Mouse (Mus musculus) MN1 (cell line): ENCODE results near the gene Dgcr2.
A peak's percentile ranks its signal among the peaks of the same experiment; 100 is the strongest.

Source experiments
- DNase-seq: peaks from one replicate; pipeline ENCODE4 v3.0.0-alpha.2; 2016; ENCODE audit warnings: low spot score

Gene Dgcr2

DNA sequence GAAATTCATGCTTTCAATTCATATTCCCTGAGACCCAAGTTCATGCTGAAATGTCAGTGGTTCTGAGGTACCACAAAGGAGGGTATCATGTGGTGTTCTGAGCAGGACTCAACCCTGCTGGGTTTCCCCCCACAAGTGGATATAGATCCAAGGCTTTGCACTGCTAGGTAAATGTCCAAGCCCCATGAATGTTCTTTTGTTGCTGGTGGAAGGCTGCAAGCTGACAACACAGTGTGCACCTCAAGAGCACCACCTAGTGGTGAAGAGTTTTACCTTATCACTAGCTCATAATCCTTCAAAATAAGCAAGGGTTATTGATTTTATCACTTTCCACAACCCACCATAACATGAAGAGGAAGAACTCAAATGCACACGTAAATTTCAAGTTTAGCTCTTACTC is 49.4 kb downstream of the Dgcr2 start:
- DNase-seq, result peak; percentile 80

DNA sequence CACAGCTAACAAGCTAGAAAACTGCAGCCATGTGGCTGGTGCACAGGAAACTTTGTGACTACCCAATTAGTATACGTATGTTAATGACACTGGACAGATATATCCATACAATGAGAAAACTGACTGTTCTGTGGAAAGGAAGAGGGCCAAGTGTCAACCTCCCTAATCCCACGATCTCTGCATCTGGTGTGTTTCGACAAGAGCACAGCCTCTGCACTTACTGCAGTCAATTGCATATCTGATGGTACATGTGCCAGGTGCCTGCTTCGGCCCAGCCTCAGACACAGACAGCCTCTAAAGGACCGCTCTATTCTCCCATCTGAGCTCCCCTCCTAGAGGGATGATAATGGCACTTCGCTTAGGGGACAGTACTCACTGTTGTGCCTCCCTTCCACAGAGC is 49.9 kb downstream of the Dgcr2 start:
- DNase-seq, result peak; percentile 83

DNA sequence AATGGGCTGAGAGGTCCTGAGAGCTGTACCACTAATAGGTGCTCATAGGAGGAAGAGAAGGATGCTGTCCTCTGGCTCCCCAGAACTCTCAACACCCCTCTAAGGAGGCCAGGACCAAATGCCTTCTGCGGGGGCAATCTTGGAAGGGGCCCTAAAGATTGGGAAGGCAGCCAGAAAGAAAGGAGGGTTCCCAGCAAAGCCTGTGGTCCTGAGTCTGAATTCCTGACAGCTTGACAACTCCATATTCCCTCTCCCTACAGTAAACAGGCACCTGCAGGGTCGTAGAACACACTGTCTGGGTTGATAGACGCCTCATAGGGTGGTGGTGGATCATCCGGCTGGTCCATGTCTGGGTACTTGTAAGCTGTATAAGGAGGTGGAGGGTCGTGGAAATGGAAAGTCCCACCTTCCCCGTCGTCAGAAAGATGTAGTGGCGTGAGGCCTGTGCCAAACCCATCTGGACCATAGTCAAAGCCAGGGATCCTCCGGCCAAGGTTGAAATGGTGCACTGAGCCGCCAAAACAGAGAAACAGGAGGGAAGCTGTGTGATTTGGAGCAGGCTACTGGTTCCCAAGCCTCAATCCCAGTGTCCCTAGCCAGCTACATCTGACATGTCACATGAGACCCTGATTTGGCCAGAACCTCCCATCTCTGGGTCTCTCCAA is 54.5 kb downstream of the Dgcr2 start:
- no peak for DNase-seq

DNA sequence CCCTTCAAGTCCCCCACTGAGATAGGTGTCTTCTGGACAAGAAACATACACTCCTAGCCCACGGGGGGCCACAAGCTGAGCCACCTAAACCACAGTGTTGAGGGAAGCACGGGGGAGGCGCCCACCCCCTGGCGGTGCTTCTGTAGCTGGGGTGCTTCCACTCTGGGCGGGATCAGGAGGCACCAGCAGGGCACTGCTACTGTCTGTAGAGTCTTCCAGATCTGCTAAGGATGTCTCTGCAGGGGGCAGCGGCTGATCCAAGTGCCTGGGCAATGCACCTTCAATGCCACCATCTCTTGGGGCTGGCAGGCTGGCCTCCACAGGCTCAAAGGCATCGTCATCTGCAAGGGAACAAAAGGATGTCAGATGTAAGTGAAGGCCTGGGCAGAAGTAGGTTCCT is 55.9 kb downstream of the Dgcr2 start:
- DNase-seq, result no peak

DNA sequence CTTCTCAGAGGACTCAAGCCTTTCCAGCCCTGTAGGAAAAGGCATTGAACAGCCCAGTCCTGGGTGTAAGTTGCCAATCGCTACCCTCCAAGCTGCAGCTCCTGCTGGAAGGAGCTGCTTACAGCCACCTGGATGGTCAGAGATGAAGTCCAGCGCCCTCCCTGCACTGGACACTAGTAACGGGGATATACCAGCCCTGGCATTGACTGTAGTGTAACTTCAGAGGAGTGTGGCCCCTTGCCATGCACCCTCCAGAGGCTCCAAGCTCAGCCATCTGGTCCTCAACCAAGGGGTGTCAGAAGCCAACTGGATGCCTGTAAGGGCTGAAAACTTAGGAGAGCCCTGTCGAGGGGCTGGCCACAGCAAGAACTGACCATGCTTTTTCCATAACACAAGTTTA is 58.4 kb downstream of the Dgcr2 start:
- no peak for DNase-seq

DNA sequence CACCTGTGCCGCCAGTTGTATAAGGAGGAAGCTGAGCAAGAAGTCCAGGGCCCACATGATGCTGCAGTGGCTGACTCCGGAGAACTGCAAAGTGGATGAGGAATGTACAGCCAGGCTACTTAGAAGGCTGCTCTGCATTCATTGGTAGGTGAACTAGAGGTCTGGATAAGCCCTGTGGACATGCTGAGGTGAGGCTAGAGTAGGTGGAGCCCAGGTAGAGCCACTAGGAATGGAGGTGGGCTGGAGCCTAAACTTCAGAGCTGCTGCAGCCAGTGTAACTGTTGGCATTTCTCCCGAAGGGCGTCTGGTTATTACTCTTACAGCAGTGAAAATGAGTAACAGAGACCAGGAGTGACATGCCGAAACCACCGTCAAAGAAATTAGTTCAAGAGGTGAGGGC is 60.3 kb downstream of the Dgcr2 start, which contains the start of gene Car15:
Car15 (minus strand) TSS at position 314 of the 400 bp plus-strand sequence.
- no peak for DNase-seq

DNA sequence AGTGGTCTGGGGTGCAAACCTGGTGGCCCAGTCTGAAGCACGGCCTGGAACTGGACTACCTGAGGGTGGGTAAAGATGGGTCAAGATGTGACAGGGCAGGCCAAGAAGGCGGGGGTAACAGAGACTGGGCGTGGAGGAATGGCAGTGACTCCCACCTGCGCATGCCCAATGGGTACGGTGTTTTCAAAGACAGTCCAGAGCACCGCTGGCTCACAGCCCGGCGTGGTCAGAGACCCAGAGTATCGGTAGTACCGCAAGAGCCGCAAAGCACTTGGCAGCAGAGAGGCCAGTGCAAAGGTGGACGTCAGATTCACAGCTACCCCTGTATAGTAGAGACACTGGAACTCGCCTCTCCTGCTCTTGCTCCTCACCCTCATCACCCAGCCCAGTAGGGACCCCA is 62.9 kb downstream of the Dgcr2 start:
- DNase-seq, result no peak

DNA sequence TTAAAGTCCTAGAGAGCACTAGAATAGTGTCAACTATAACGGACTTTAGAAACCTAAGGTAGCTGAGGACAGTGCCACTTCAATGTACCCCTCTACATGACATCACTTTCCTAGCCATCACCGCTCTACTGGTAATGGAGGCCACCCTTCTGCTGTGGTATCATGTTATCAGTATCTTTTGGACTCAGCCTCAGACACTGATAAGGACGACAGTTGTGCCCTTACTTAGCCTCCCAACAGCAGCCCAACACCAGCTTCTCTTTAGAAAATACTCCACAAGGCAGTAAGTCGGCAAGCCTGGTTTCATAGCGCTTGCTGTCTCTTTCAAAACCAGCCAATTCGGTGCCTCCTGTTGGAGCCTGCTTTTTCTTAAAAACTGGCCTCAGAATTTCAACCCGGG is 63.8 kb downstream of the Dgcr2 start:
- no peak for DNase-seq

DNA sequence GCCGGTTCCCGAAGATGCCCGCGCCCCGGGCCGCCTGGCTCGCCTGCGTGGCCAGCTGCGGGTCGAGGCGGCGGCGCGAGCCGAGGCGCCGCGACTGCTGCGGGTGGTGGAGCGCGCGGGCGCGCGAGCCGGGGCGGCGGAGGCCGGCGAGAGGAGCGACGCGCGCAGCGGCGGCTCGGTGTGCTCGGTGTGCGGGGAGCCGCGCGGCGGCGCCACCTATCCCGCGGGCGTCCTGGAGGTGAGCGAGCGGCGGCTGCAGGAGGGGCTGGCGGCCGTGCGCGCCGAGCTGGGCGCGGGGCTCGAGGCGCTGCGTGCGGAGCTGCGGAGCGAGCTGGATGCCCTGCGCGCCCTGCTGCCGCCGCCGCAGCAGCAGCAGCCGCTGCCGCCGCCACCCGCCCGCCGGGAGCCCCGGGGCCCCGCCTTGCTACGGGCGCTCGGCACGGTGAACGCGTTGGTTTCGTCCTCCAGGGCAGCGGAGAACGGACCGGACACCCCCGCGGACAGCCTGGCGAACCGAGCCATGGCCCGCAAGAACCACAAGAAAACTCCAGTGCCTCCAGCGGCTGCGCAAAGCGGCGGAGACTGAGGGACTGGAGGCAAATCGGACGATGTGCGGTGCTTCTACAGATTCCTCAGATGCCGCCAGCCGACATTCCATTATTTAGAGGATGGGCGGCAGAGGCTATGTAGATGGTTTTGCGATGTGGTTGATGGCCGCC is 64.5 kb downstream of the Dgcr2 start:
- DNase-seq, result no peak

DNA sequence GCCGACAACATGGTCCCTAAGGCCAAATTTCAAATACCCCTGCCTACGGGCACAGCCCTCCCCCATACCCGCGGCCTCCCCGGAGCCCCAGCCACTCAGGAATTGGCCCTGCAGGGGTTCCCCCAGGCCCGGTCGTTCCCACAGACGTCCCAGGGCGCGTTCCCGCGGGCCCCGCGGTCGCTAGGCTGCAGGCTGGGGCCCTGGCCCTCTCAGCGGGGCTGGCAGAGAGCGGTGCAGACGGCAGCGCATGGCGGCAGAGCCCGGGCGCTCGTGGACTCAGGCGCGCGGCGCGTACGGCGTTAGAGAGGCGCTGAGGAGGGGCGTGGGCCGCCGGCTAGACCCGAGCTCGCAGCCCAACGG is 65.1 kb downstream of the Dgcr2 start:
- no peak for DNase-seq

DNA sequence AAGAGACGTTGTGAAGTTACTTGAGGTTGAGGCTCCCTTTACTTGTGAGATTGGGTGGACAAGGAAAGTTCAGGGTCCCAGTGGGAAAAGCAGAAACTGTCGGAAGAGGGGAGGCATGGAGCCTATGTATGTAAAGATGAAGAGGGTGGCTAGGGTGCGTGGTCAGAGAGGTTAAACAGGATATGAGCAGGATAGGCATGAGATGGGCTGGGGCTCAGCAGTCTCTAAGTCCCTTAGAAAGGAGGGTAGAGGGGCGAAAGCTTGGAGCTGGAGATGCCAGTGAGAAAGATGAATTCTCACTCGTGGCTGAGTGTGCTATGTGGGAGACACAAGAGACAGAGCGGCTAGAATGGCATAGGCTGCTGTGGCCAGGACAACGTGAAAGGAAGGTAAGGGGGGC is 65.5 kb downstream of the Dgcr2 start, which contains the start of gene B830017H08Rik:
B830017H08Rik (plus strand) TSS at position 301 of the 400 bp plus-strand sequence.
- DNase-seq, result no peak

DNA sequence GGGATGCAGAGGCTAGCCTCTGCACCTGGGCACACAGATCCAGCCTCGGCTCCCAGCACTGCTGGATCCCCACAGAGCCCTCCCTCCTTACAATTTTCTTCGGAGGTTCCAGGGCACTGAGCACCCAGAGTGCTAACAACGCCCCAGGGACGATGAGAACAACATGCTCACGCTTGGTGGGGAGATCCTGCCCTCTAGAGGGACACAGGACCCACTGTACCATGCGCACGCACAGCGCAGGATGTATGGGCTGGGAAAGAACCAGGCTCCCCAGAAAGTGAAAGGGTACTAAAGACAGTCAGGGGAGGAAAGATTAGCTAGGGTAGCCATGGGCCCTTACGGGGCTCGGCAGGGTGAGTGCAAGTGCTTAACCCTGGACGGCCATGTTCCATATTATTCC is 66.6 kb downstream of the Dgcr2 start:
- no peak for DNase-seq

DNA sequence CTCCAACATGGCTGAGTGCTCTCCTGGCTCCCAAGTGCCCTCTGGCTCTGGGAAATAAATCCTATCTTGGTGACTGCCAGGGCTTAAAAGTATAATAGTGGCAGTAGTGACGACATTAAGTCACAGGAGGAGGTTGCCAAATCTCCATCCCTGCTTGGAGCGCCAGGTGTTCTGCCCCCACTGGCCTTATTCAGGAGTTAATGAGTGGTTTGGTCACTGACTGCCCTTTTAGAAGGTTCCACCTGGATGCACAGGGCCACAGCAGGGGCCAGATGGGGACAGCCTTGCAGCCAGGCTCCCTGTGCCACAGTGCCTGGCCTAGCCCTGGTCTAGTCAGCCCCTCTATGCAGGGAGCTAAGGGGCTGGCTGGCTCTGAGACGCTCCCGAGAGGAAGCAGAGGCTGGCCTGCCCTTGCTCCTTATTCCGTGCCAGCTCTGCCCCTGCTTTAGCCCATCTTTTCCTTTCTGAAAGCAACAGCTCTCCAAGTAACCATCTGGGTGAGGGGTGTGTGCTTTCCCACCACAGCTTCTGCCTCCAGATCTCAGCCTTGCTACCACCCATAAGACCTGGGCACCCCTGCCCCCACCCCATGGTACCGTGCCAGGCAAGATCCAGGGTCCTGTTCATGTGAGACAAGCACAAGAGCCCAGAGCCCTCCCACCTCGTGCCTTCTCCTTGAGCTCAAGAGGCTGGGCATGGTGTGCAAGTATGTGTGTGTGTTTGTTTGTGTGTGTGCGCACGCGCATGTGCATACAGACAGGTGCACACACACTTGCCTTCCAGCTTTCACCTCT is 67.8 kb downstream of the Dgcr2 start:
- DNase-seq, result no peak

DNA sequence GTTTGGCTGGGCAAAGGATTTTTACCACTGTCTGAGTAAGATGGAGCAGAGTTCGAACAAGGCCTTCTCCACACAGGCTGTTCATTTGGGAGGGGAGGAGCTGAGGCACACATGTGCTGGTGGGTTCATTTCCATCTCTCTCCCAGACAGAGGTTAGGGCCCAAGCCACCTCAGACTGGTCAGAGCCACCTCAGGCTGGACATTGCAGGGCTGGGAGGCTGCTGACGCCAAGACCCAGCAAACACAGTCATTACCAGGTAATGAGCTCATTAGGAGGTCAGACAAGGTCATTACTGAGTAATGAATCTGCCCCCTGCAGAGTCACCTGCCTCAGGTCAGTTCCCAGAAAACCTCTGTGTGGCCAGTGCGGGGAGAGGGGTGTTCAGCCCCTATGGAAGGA is 69.5 kb downstream of the Dgcr2 start:
- no peak for DNase-seq

DNA sequence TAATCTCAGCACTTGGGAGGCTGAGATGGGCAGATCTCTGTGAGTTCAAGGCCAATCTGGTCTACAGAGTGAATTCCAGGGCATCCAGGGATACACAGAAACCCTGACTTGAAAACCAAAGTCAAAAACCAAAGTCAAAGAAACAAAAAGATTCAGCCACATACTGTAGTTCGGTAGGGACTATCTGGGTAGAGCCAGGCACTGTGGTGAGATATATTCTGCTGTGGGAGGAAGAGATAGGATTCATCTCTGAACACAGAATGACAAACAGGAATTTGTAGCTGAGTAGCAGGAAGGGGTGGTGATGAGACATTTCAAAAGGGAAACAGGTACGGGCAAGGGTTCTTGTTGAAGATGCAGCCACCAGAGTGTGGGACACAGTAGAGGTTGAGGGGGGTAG is 70.1 kb downstream of the Dgcr2 start:
- no peak for DNase-seq

DNA sequence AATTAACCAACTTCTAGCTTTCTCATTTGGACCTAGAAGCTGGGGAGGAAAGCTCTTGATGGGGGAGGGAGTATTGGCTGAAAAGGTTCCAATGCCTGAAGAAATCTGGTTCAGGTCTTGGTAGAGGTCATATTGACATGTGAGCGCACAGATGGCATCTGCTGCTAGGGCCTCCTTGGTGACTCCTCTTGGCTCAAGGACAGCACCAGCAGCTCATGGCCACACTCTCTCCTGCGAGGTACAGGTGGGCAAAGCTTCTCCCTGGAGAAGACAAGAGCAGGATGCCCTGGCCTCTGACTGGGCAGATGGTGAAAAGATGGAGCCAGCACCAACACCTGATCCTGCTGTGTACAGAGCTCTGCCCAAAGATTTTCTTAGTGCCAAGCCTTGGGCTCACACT is 71.9 kb downstream of the Dgcr2 start:
- DNase-seq, result no peak

DNA sequence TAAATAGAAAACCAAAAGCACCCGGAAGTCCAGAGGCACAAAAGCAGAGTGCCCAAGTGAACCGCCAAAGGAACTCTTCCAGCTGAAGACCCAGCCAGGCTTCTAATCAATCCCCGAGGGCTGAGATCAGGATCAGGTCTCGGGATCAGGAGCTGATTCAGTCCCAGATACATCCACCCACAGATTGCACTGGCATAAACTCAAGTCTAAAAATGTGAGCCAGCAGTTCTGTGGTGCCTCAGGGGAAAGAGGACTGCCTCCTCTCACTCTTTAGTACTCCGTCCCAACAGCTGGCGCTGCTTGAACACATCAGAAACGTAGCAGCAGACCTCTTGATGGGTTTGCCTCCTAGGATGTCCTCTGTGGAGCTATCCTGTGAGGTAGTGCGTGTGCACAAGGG is 81.8 kb downstream of the Dgcr2 start:
- peak; percentile 27 for DNase-seq

DNA sequence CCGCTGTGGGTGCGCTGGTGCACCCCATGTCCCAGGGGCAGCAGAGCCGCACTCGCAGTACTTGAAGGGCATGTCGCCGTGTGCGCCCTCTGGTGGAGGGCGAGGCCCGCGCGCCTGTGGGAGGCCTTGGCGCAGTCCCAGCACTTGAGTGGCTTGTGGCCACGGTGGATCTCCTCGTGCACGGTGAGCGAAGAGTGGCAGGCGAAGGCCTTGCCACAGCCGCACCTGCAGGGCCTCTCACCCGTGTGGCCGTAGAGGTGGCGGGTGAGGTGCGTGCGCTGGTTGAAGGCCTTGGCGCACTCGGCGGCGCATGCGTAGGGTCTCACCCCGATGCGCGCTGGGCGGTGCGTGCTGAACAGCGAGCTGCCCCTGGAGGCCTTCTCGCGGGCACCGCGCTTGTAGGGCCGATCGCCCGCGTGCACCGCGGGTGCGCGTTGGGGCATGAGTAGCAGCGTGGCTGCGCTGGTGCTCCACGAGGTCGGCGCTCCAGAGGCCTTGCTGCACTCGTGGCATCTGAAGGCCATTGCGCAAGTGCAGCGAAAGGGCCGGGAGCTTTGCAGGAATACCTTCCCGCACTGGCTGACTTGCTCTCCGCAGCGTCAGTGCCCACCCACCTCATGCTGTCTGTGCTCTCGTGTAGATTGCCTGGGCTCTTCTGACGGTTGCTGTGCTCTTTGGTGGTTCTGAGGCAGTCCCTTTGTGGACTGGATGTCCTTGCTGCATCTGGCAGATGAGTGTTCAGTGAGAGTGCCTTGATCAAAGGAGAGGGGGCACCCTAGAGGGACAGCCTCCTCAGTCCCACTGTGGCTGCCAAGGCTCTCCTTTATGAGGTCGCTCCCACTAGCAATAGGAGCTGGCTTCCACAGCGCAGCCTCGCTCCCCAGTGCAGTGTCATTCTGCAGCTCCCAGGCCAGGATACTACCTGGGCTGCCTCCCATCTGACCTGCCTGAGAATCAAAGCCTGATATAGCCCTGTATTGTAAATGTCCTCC is 82.7 kb downstream of the Dgcr2 start:
- peak; percentile 92 for DNase-seq

DNA sequence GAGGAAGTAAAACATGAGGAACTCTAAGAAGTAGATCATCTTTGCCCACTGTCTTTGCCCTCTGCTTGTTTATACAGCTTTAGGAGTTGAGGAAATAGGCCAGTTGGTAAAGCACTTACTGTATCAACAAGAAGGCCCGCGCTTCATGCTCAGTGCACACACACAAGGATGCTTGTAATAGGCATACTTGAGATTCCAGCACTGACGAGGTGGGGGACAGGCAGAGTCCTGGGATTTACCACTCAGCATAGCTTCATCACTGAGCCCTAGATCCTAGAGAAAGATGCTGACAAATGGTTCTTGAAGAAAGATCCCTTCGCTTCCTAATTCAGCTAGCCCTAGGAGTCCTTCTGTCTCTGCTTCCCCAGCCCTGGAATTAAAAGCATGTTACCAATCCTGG is 85.2 kb downstream of the Dgcr2 start:
- DNase-seq, result no peak

DNA sequence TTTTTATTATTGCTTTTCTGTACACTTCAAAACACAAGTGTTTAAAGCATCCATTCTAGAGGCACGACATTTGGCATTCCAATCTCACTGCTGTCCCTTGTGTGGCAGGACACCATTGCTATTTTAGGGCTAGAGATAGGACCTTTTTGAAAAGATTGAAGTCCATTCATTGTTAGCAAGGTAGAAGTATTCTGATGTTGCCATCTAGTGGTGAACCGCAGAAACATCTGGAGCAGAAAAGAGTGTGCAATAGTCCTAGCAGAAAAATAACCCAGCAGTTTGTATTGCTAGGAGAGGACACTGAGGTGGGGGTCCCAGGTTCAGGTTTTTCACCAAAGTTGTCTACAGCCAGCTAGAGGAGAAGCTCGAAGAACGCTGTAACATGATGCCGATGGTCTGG is 86.2 kb downstream of the Dgcr2 start:
- peak; percentile 73 for DNase-seq

DNA sequence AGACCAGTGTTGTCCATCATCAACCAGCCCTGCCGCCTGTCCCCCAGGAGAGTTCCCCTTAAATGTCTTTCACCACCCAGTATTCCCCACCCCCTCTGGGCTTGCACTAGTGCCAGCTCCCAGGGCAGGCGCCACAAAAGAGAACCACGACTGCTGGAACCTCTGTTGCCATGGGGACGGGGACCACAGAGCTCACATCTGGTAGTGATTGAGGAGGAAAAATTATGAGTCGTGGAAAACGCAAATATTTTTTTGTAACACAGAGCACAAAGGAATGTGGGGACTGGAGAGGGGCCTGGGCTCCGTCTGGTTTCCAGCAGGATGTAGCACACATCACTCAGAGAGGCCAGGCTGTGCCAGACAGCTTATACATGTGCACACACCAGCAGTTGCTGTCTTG is 88.7 kb downstream of the Dgcr2 start:
- DNase-seq, result peak; percentile 72

DNA sequence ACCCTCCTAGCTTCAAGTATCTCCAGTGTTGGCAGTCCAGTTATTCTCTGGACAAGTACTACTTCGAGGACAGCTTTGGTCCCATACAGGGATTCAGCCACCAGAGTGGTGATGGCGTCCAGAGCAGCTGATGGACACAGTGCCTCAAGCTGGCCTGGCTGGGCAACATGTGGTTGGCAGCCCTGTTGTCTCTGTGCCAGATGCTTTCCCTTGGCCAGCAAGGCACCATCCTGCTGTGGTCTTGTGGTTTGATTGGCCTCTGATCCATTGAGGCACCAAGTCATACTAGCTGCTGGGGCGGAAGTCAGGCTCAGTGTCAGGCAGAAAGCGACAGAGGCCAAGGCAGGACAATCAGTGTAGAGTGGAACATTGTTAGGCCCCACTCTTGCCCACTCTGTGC is 89.2 kb downstream of the Dgcr2 start:
- DNase-seq, result peak; percentile 47
